Mouse (Mus musculus): ENCODE results near the gene 1700061G19Rik. TPM values are rescaled to one million over a fixed set of nuclear protein-coding genes. Genes with fewer than 3 reads are reported as not detected.

Gene 1700061G19Rik
- 0.45 and 0.60 TPM in 2 replicates for polyA plus RNA-seq (2015; fragmentation: Nextera tagmentation; extraction: Ambion mirVana)

DNA sequence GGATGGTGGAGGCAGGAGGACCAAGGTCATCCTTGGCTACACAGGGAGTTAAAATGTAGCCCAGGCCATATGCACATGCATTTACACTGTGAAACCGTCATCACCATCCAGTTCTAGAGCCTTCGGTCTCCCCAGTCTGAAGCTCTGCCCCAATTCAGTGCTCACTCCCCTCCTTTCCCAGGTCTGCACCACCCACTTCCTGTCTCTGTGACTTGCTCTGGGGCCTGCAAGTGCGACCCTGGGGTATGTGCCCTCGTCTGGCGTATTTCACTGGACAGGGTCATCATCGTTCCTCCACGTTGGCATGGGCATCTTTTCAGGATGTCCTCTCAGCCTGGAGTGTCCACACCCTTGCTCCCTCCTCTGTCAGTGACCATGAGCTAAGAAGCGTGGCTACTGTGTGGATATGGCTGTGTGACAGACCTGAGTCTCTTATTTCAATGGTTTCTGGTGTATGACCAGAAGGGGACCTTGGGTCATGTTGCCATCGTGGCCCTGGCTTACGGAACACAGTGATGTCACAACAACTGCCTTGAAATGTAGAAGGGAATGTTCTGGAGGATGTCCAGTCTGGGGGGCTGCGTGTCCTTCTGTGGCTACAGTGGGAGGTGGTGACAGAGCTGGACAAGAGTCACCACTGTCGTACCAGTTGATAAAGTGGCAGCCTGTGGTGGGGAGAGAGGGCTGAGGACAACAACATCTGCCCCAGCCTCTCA, at the start of gene 1700061G19Rik:
Gene 1700061G19Rik, plus strand, starts transcription at position 542 of the 716 bp plus-strand sequence.
- Histone ChIP-seq H3K4me1 (ENCODE audit: control insufficient read depth, insufficient read depth, low read length) (no peaks in the 10 kb centered on the region), H3K4me2 (ENCODE audit: low read depth, low read length) (no peak within 1 kb of the TSS), H3K36me3 (ENCODE audit: control insufficient read depth, insufficient read depth, low read length) (no peaks in the 10 kb centered on the region), H3K4me3 (replicated peaks; ENCODE audit: low read length) (no peak within 1 kb of the TSS), H3K9ac (ENCODE audit: low read length) (no peak within 1 kb of the TSS), H3K27ac (ENCODE audit: low read length) (no peak within 1 kb of the TSS), H3K27me3 (ENCODE audit: control insufficient read depth, insufficient read depth, low read length) (no peaks in the 10 kb centered on the region), H3K9me3 (replicated peaks; ENCODE audit: control insufficient read depth, low read length) (no peaks in the 10 kb centered on the region)
- no peak for ATAC-seq (ENCODE audit: insufficient read depth, low FRiP score)
- 80% methylated on average over 12 of the region's 12 CpGs for WGBS

DNA sequence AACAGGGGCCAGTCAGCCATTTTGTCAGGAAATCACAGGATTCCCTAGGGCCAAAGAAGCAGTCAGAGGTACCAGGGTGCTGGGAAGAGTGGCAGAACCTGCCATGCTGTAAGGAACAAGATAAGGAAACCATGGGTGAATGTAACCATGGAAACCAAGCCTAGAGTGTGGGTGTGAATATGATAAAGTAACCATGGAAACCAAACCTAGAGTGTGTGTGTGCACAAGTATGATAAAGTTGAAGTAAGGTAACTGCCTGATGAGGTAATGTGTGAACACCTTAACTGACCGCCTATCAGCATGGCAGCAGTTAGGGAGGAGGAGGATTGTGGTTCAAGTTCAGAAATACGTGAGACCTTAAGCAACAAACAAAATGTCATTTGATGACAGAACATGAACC, 48.6 kb upstream of the 1700061G19Rik start:
- peak; percentile 5; the same call in 1 of the 2 replicates for ATAC-seq (ENCODE audit: insufficient read depth, low FRiP score)
- no peak overlapping the region for H3K4me3 ChIP-seq (replicated peaks; ENCODE audit: low read length)
- no peak overlapping the region for H3K27ac ChIP-seq (ENCODE audit: low read length)

DNA sequence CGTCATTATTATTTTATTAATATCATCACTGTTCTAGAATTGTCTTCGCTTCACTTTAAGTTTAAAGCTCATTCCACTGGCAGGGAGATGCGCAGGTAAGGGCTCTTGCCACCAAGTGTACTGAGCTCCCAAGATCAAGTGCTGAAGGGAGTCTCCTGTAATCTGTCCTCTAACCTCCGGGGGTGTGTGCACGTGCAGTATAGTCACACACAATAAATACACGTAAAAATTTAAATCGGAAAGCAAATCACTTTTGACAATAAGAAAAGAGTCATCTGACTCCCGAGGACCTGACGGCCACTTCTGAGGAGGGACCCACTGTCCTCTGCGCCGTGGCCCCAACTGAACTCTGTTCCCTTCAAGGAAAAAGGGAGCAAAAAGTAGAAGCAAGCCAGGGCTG, 46.1 kb upstream of the 1700061G19Rik start:
- Histone ChIP-seq H3K27ac (ENCODE audit: low read length) (no peak overlapping the region), H3K9me3 (replicated peaks; ENCODE audit: control insufficient read depth, low read length) (no peaks in the 10 kb centered on the region), H3K4me1 (ENCODE audit: control insufficient read depth, insufficient read depth, low read length) (peaks cover 18% of the 10 kb centered on the region), H3K27me3 (ENCODE audit: control insufficient read depth, insufficient read depth, low read length) (no peaks in the 10 kb centered on the region), H3K9ac (ENCODE audit: low read length) (peak overlapping the region; percentile 78), H3K36me3 (ENCODE audit: control insufficient read depth, insufficient read depth, low read length) (no peaks in the 10 kb centered on the region), H3K4me2 (ENCODE audit: low read depth, low read length) (peak overlapping the region; percentile 93), H3K4me3 (replicated peaks; ENCODE audit: low read length) (peak overlapping the region; percentile 75)
- no peak for ATAC-seq (ENCODE audit: insufficient read depth, low FRiP score)
- 34% methylated on average over 11 of the region's 11 CpGs for WGBS

More for the DNA sequence above, 48.6 kb upstream of the 1700061G19Rik start:
- no peak overlapping the region for H3K4me2 ChIP-seq (ENCODE audit: low read depth, low read length)
- H3K9me3 ChIP-seq (replicated peaks; ENCODE audit: control insufficient read depth, low read length): no peaks in the 10 kb centered on the region
- H3K9ac ChIP-seq (ENCODE audit: low read length): no peak overlapping the region
- H3K36me3 ChIP-seq (ENCODE audit: control insufficient read depth, insufficient read depth, low read length): no peaks in the 10 kb centered on the region
- peaks cover 16% of the 10 kb centered on the region for H3K4me1 ChIP-seq (ENCODE audit: control insufficient read depth, insufficient read depth, low read length)
- 61% methylated on average over 2 of the region's 2 CpGs for WGBS
- H3K27me3 ChIP-seq (ENCODE audit: control insufficient read depth, insufficient read depth, low read length): no peaks in the 10 kb centered on the region

DNA sequence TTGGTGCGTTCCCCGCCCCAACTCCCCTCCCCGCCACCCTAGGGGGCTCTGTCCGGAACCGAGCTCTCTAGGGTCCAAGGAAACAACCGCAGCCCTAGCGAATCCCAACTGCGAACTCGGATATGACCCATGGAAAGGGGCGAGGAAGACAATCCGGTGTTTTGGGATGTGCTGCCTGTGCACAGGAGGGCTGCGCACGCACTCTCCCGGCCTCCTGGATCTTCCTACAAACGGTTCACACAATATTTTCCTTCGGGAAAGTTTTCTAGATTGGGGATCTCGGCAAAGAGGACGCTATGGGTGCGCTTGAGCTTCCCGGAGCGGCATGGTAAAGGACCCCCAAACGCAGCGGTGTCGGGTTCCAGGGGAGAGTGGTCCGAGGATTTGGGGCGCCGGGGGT, 45.5 kb upstream of the 1700061G19Rik start:
- no peaks in the 10 kb centered on the region for H3K9me3 ChIP-seq (replicated peaks; ENCODE audit: control insufficient read depth, low read length)
- H3K4me1 ChIP-seq (ENCODE audit: control insufficient read depth, insufficient read depth, low read length): peaks cover 18% of the 10 kb centered on the region
- 1% methylated on average over 27 of the region's 27 CpGs for WGBS
- no peak overlapping the region for H3K27ac ChIP-seq (ENCODE audit: low read length)
- H3K4me2 ChIP-seq (ENCODE audit: low read depth, low read length): peak overlapping the region; percentile 93
- H3K9ac ChIP-seq (ENCODE audit: low read length): peak overlapping the region; percentile 78
- no peaks in the 10 kb centered on the region for H3K27me3 ChIP-seq (ENCODE audit: control insufficient read depth, insufficient read depth, low read length)
- ATAC-seq (ENCODE audit: insufficient read depth, low FRiP score): no peak
- H3K36me3 ChIP-seq (ENCODE audit: control insufficient read depth, insufficient read depth, low read length): no peaks in the 10 kb centered on the region
- peak overlapping the region; percentile 75 for H3K4me3 ChIP-seq (replicated peaks; ENCODE audit: low read length)

DNA sequence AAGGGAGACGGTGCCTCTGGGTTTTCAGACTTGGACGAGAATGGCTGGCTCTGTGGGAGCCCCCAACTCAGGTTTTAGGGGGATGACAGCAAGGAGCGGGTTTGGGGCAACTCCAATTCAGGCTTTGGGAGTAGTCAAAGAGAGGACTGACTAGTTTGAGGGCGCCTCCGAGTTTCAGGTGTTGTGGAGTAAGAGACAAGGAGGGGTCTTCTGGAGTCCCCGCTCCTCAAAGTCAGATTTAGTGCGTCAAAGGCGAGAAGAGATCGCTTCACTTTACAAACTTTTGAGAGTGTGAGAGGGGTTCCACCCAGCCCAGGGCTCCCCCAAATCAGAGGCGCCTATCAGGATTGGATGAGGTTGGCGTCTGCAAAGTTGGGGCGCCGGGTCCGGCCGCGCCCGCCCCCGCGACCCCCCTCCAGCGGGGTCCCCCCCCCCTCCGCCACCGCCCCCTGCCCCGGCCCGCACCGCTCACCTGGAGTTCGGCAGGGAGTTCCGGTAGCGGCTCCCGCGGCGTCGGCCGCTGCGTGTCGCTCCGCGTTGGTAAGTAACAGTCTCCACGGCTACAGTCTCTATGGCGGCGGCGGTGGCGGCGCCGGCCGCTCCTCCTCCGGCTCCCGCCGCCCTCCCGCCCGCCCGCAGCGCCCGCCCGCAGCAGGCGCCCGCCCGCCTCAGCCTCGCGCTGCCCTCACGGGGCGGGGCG, 44.7 kb upstream of the 1700061G19Rik start, which contains the start of gene Rfx2:
Gene Rfx2, minus strand, starts transcription at position 603 of the 700 bp plus-strand sequence.
- Histone ChIP-seq H3K4me2 (ENCODE audit: low read depth, low read length) (peak within 1 kb of the TSS; percentile 93), H3K4me3 (replicated peaks; ENCODE audit: low read length) (peak within 1 kb of the TSS; percentile 75), H3K36me3 (ENCODE audit: control insufficient read depth, insufficient read depth, low read length) (no peaks in the 10 kb centered on the region), H3K4me1 (ENCODE audit: control insufficient read depth, insufficient read depth, low read length) (peaks cover 18% of the 10 kb centered on the region), H3K9ac (ENCODE audit: low read length) (peak within 1 kb of the TSS; percentile 78), H3K9me3 (replicated peaks; ENCODE audit: control insufficient read depth, low read length) (no peaks in the 10 kb centered on the region), H3K27me3 (ENCODE audit: control insufficient read depth, insufficient read depth, low read length) (no peaks in the 10 kb centered on the region), H3K27ac (ENCODE audit: low read length) (no peak within 1 kb of the TSS)
- no peak for ATAC-seq (ENCODE audit: insufficient read depth, low FRiP score)
- WGBS: under 1% methylated on average over 50 of the region's 62 CpGs

DNA sequence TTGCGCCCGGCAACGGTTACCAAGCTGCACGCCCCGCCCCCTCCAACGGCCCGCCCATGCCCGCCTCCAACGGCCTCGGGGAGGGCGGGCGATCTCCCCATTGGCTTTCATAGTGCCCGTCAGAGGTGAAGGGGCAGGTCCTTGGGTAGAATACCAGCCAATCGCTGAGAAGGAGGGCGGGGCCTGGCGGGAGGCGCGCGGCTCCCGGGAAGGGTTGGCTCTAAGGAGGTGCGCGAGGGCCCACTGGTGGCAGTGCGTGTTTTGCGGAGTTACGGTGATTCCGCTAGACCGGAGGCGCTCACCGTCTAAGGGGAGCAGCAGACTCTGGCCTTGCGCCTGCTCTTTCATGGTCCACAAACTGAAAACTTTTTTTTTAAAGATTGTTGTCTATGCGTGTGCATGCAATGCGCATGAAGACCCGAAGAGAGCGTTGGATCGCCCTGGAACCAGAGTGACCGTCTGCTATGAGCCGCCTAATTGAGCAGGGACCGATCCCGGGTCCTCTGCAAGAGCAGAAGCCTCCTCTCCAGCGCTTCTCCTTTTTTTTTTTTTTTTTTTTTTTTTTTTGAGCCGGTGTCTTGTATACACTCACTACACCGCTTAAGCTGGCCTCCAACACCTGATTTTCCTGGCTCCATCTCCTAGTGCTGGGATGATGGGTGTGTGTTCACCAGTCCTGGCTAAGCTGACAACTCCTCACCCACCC, 44.0 kb upstream of the 1700061G19Rik start:
- no peaks in the 10 kb centered on the region for H3K36me3 ChIP-seq (ENCODE audit: control insufficient read depth, insufficient read depth, low read length)
- WGBS: under 1% methylated on average over 42 of the region's 42 CpGs
- H3K9me3 ChIP-seq (replicated peaks; ENCODE audit: control insufficient read depth, low read length): no peaks in the 10 kb centered on the region
- H3K9ac ChIP-seq (ENCODE audit: low read length): peak overlapping the region; percentile 57; the same call in 1 of the 2 replicates
- peak; percentile 98 for ATAC-seq (ENCODE audit: insufficient read depth, low FRiP score)
- peaks cover 18% of the 10 kb centered on the region for H3K4me1 ChIP-seq (ENCODE audit: control insufficient read depth, insufficient read depth, low read length)
- no peak overlapping the region for H3K27ac ChIP-seq (ENCODE audit: low read length)
- H3K4me3 ChIP-seq (replicated peaks; ENCODE audit: low read length): peak overlapping the region; percentile 75
- H3K4me2 ChIP-seq (ENCODE audit: low read depth, low read length): peak overlapping the region; percentile 93
- H3K27me3 ChIP-seq (ENCODE audit: control insufficient read depth, insufficient read depth, low read length): no peaks in the 10 kb centered on the region

DNA sequence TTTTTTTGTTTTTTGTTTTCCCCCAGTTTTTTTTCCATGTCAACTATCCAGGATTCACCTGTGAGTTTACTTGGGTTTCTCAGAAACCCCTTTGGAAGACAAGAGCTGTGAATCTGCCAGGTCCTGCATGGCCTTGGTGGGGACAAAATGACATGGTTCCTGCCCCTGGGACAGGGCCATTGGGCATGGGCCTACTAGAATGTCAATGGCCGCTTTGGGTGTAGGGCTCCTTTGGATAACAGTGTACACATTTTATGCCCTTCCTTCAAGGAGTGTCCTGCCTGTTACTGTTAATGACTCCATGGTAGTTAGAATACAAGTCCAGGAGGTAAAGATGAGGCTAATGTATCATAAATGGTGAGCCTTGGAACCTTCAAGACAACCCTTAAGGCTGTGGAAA, 42.4 kb upstream of the 1700061G19Rik start:
- H3K9ac ChIP-seq (ENCODE audit: low read length): no peak overlapping the region
- H3K9me3 ChIP-seq (replicated peaks; ENCODE audit: control insufficient read depth, low read length): no peaks in the 10 kb centered on the region
- H3K4me2 ChIP-seq (ENCODE audit: low read depth, low read length): no peak overlapping the region
- H3K4me3 ChIP-seq (replicated peaks; ENCODE audit: low read length): no peak overlapping the region
- H3K27me3 ChIP-seq (ENCODE audit: control insufficient read depth, insufficient read depth, low read length): no peaks in the 10 kb centered on the region; the same call in 1 of the 2 replicates
- ATAC-seq (ENCODE audit: insufficient read depth, low FRiP score): no peak
- H3K4me1 ChIP-seq (ENCODE audit: control insufficient read depth, insufficient read depth, low read length): peaks cover 18% of the 10 kb centered on the region
- WGBS: 92% methylated on average over 1 of the region's 1 CpGs
- H3K36me3 ChIP-seq (ENCODE audit: control insufficient read depth, insufficient read depth, low read length): no peaks in the 10 kb centered on the region
- H3K27ac ChIP-seq (ENCODE audit: low read length): no peak overlapping the region

DNA sequence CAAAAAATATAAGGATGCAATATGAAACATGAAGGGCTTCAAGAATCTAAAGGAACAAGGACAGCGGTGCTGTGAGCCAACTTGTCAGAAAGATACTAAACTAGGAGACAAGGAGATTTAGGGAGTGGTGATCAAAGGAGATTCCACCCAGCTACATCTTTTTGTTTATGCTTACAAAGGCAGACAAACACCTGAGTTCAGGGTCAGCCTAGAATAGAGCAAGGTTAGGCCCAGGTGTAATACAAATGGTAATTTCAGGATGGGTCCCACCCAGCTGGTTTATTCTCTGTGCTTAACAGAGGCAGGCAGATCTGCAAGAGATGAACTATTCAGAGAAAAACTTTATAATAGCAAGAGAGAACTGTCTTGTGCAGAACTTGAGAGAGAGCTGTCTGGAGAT, 41.9 kb upstream of the 1700061G19Rik start:
- H3K9ac ChIP-seq (ENCODE audit: low read length): no peak overlapping the region
- ATAC-seq (ENCODE audit: insufficient read depth, low FRiP score): no peak
- no peak overlapping the region for H3K4me3 ChIP-seq (replicated peaks; ENCODE audit: low read length)
- H3K27ac ChIP-seq (ENCODE audit: low read length): no peak overlapping the region
- peaks cover 18% of the 10 kb centered on the region for H3K4me1 ChIP-seq (ENCODE audit: control insufficient read depth, insufficient read depth, low read length)
- no peaks in the 10 kb centered on the region for H3K9me3 ChIP-seq (replicated peaks; ENCODE audit: control insufficient read depth, low read length)
- H3K36me3 ChIP-seq (ENCODE audit: control insufficient read depth, insufficient read depth, low read length): no peaks in the 10 kb centered on the region
- H3K27me3 ChIP-seq (ENCODE audit: control insufficient read depth, insufficient read depth, low read length): no peaks in the 10 kb centered on the region; the same call in 1 of the 2 replicates
- no peak overlapping the region for H3K4me2 ChIP-seq (ENCODE audit: low read depth, low read length)
- 88% methylated on average over 1 of the region's 1 CpGs for WGBS

Data from stomach, embryonic 16.5 days (tissue).